Mouse (Mus musculus) G1E-ER4 (cell line): ENCODE results near the gene Sgsm1. TPM values are rescaled to one million over a fixed set of nuclear protein-coding genes. Genes with fewer than 3 reads are reported as not detected.

Experiments
- GATA1 ChIP-seq: IDR thresholded peaks from one replicate; pipeline ENCODE4 v1.8.0; 2012; ENCODE audit warnings: low read length, inconsistent platforms
- polyA plus RNA-seq: library from polyadenylated mRNA; stranded (reverse); fragments of >175 nt; gene quantifications from 2 replicates; pipeline ENCODE4 v1.2.3, GENCODE M21; 2012

Sgsm1 gene
- polyA plus RNA-seq, 1 experiment = not detected

DNA sequence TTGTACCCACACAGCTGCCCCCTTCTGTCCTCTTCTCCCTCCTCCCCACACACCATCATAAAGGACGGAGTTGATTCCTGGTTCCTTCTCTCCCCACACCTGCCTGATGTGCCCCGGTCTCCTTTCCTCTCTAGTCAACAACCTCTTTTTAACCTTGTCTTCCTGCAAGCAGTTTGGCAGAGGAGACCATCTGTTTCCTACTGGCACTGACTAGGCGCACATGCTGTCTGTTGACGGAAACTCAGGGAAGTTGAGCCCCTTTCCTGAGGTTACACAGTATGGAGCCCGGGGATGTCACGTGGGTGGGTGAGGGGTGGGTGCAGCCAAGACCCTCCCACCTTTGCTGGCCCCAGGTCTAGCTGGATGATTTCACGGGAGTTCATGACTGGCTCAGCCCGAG, 17.8 kb downstream of the Sgsm1 start:
- TF ChIP-seq GATA1 = no peak

DNA sequence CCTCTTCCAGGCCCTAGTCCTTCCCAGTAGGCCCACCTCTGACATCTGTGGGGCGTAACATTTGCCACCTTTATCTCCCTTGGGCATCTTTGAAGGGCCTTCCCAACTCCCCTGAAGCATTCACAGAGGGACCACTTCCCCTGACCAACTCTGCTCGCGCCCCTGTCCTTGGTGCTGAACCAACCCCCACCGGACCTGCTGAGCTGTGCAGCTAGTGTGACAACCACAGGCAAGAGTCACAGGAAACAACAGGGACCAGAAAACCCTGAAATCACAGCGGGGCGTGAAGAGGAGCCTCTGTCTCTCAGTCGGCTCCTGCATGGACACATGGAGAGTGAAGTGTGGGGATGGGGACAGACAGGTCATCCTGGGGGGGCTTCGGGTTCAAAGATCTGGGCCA, 18.4 kb downstream of the Sgsm1 start:
- no peak for TF ChIP-seq GATA1

DNA sequence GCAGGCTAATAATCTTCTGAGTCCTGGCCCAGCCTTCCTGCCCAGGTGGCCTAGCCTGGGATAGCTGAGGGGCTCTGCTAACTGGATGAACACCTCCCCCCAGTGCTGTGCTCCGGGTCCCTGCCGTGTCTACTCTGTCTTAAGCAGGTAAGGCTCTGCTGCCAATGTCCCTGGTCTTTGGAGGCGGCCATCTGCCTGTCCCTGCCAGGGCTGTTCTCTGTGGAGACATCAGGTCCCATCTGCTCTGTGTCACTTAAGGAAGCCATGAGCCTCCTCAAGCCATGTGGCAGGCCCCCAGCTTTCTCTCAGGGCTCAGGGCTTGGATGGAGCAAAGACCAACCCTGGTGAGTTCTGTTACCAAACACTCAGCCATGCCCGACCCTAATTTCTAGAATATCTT, 19.5 kb downstream of the Sgsm1 start:
- no peak for TF ChIP-seq GATA1

DNA sequence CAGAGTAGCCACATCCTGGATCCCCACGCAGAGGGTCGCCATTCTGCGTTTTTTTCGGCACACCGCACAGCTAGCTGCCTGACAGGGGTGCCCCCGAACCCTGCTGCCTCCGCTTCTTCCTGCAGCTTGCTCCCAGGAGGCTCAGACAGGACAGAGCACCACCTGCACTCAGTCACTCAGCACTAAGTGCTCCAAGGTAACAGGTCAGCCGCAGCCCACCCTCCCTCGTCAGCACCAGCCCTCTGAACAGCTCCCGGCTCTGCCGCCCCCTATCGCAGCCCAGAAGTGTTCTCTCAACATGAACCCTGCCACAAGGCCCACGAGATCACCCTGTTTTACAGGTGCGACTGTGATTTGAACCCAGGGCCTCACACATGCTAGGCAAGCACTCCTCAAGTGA, 20.4 kb downstream of the Sgsm1 start:
- TF ChIP-seq GATA1 = no peak

DNA sequence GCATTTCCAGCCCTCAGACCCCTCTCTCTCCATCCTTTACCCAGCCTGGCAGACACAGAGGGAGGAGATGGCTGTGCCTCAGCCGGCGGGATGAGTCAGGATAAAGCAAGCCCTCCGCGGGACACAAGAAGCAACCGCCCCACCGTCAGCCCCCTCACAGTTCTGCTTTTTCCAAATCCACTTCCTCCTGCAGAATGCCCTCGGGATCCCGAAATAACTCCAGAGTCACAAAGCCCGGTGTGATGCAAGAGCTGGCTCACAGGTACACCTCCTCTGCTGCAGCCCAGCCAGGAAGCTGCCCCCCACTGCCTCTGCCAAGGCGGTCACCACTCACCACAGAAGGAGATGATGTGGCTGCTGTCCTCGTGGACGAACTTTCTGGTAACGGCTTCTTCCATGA, 22.1 kb downstream of the Sgsm1 start:
- TF ChIP-seq GATA1 = no peak

DNA sequence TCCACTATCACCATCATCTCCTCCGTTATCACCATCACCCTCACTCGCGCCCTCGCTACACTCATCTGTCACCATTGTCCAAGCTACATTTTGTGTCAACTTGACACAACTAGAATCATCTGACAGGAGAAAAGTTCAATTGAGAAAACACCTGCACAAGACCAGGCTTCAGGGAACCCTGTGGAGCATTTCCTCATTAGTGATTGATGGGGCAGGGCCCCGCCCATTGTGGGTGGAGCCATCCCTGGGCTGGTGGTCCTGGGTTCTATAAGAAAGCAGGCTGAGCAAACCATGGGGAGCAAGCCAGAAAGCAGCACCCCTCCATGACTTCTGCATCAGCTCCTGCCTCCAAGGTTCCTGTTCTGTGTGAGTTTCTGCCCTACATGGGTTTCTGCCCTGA, 22.8 kb downstream of the Sgsm1 start:
- TF ChIP-seq GATA1 = no peak

DNA sequence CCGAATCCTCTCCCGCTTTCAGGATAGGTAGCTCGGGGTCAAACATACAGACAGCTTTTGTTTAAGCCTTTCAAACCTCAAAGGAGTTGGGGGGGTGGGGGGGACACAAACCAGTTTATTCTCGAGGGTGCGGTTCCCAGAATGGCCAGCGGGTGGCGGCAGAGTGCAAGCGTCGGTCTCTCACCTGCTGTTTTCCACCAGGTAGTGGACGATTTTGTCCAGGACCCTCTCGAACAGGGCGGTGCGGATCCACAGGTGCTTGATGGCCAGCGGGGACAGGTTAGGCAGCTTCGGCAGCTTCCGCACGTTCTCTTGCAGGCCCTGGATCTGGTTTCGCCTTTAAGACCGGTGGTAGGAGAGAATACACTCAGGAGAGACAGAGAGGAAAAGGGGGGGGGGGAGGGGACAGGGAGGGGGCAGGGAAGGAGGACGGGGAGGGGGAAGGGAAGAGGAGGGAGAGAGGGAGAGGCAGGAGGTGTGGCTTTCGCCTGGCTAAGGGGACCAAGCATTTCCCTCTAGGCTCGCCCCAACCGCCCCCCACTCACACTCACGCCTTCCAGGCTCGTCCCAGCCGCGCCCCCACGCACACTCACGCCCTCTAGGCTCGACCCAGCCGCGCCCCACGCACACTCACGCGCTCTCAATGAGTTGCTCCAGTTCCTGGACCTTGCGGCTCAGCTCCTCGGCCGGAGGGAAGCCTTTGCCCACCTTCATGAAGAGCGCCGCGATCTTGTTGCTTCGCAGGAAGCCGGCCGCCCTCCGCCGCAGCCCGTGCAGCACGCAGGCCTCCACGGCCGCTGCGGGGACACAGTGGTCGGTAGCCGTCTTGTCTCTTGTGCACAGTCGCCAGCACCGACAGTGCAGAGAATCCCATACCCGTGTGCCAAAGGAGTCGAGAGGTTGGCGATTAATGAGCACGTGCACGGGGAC, 23.7 kb downstream of the Sgsm1 start:
- no peak for TF ChIP-seq GATA1

DNA sequence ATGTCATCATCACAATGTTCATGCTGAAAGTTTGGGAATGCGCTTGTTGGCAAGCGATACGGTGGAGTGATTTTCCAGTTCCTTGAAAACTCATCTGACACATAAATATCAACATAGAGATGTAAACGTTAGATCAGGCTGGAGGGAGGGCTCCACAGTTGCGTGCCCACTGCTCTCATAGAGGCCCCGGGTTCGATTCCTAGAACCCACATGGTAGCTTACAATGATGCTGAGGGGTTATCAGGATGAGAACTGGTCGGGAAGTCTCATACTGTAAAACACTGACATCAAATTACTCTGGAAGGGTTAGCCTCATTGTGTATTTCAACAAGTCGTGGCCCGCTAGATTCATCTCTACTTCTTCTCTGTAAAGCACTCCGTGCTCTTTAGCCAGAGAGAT, 24.5 kb downstream of the Sgsm1 start:
- no peak for TF ChIP-seq GATA1

DNA sequence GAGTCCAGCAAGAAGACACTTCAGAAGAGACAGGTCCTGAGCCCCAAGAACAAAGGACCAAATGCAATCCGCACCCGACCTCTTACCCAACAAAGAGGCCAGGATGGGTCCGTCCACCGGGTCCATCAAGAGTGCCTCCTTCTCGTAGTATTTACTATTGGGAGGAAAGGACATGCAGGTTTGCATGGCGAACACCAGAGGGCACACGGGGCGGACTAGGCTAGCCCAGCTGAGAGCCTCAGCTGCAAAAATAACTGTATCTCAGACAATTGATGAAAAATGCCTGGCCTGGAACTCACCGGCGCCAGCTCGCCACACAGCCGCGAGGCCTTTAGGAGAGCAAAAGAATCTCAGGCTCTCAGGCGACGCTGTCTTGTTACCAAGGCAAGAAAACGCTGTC, 25.0 kb downstream of the Sgsm1 start:
- no peak for TF ChIP-seq GATA1

DNA sequence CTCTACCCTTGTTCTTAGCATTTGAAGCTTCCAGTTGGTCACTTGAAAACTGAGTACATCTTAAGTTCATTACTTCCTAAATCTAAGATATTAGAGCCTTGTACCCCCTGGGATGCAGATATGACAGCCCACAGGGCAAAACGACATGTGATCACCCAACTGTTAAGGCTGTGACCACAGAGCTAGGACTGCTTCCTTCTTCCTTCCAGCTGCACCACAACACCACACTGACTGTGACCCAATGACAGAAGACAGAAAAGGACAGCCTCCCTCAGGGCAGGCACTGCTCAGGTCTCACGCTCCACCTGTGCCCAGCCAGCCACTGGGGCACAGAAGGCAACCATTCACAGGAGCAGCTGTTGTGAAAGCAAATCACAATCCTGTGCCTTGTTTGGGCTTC, 26.9 kb downstream of the Sgsm1 start:
- TF ChIP-seq GATA1 = no peak

DNA sequence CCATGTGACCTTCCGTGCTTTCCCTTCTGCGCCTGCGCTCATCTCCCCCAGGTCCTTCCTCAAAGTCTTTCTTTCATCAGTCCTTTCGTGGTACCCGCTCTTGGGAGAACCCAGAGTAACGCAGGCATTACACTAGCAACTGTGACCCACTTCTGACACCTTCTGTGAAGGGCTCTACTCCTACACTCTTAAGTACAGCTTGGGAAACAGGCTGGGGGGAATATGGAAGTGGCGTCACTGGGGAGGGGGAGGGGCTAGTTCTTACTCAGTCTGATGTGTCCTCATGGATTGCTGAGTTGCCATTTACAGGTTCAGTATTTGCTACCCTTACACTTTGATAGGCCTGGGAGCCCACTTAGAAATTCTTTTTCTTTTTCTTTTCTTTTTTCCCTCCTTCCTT, 29.0 kb downstream of the Sgsm1 start:
- no peak for TF ChIP-seq GATA1

DNA sequence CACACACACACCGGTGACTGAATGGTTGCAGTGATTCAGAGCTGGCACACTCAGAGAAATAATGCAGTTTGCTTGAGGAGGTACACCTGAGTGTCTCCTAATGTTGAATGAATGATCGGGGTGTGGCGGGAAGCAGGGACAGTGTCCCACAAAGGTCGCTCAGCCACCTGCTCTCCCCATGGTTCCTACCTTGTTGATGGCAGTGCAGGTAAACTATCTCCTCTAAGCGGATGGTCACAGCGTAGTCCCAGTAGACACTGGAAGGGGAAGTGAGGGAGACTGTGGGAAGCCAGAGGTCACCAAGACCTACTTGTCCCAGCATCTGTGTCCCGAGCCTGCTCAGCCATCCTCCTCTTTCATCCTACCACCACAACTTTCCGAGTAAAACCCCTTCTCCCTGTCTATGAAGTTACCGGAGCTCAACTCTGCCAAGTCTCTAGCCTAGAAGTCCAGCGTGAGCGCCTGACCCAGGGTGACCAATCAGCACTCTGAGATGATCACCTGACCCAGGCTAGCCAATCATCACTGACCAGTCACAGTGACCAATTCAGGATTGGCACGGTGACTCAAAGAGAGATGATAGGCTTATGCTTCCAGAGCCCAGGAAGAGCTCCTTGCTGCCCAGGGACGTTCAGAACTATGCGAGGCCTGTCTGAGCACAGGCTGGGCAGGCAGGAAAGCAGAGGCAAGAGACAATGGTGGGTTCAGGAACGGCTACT, 30.3 kb downstream of the Sgsm1 start:
- TF ChIP-seq GATA1 = no peak

DNA sequence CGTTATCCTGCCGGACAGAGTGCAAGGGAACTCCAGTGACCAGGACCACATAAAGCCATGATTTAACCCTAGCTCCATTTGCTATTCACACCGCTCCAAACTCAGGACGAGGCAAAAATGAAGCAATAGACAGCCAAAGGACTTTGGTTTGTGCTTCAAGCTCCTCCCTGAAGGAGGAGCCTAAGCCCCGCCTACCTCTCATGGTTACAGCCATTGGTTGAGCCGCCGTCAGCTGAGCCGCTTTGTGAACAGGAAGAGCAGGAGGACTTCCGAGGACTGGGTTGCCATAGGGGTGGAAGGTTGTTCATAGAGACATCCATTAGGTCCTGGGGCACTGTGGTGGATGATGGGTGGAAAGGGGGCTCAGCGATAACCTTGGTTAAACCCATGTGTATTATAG, 34.7 kb downstream of the Sgsm1 start:
- TF ChIP-seq GATA1 = no peak

DNA sequence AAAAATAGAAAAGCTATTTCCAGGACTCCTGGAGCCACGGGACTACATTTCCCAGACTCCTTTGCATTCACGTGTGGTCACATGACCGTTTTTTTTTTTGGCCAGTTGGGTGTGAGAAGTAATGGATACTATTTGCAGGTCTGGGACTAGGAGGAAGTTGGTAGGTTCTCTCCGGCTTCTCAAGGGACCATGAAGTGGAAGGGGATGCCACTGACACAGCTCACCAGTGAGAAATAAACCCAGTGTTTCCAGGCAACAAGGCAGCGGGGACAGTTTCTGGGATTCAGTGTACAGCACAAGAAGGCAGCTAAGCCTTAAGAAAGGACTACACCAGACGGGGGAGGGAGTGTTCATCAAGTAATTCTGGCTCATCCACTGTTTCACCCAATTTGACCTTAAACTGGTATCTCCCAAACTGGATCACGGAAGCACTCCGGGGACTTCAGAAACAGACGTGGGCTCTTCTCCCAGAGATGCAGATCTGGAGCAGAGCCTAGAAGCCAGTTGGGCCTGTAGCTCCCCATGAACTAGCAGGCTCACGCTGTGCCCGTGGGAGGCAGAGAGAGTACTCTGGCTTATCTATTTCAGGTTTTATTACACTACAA, 39.3 kb downstream of the Sgsm1 start:
- no peak for TF ChIP-seq GATA1

DNA sequence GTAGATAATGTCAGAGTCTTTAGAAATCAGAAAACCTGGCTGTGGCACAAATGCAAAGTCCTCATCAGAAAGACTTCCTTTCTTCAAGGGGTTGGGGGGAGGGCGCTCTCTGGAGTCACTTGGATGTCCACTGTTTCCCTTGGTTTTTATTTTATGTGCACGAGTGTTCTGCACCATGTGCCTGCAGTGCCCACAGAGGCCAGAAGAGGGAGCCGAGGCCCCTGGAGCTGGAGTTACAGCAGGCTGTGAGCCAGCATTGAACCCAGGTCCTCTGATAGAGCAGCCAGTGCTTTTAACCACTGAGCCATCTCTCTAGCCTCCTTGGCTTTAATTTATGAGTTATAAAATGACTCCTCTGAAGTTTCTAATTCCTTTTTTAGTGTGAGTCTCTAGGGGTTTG, 40.5 kb downstream of the Sgsm1 start:
- TF ChIP-seq GATA1 = no peak

DNA sequence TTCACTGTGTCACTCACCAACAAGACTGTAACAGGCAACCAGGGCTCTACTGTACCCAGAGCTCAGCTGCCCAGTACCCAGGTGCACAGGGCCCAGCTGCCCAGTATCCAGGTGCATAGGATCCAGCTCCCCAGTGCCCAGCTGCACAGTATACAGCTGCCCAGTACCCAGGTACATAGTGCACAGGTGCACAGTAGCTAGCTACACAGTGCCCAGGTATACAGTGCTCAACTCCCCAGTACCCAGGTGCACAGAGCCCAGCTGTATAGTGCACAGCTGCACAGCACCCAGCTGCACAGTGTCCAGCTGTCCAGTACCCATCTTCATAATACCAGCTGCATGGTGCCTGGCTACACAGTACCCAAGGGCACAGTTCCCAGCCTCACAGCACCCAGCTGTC, 42.3 kb downstream of the Sgsm1 start:
- no peak for TF ChIP-seq GATA1
